Mouse (Mus musculus) hindbrain, embryonic 11.5 days (tissue): ENCODE data around the gene Abl2. TPM values are rescaled to one million over a fixed set of nuclear protein-coding genes. Genes with fewer than 3 reads are reported as not detected.
A peak's percentile ranks its signal among the peaks of the same experiment; 100 is the strongest.

Experiments used
- ATAC-seq: fragments of 200-750 bp; cut with Nextera tagmentation; 2 replicates; pipeline ENCODE4 v1.8.0; 2017; ENCODE audit warnings: mild to moderate bottlenecking, moderate TSS enrichment, moderate library complexity; ENCODE audit not compliant: low FRiP score
- DNase-seq: peaks from one replicate; pipeline ENCODE4 v3.0.0-alpha.2; 2015; ENCODE audit warnings: low spot score
- H3K27ac ChIP-seq: fragments of 300-500 bp; sonication (generic); 2 replicates; pipeline ENCODE4 v1.5.1; 2014; ENCODE audit warnings: mild to moderate bottlenecking, low read depth, low read length
- H3K27me3 ChIP-seq: fragments of 300-500 bp; sonication (generic); 2 replicates; pipeline ENCODE4 v1.6.1; 2014; ENCODE audit warnings: mild to moderate bottlenecking, low read length, moderate library complexity, mixed read lengths; ENCODE audit not compliant: control insufficient read depth, insufficient read depth
- H3K36me3 ChIP-seq: fragments of 300-500 bp; sonication (generic); 2 replicates; pipeline ENCODE4 v1.6.1; 2014; ENCODE audit warnings: mild to moderate bottlenecking, low read length, moderate library complexity, mixed read lengths; ENCODE audit not compliant: control insufficient read depth, insufficient read depth
- H3K4me1 ChIP-seq: fragments of 300-500 bp; sonication (generic); replicated peaks from 2 replicates; pipeline ENCODE4 v1.6.1; 2014; ENCODE audit warnings: low read length, mixed read lengths; ENCODE audit not compliant: control insufficient read depth, insufficient read depth
- H3K4me2 ChIP-seq: fragments of 300-500 bp; sonication (generic); replicated peaks from 2 replicates; pipeline ENCODE4 v1.6.1; 2014; ENCODE audit warnings: mild to moderate bottlenecking, low read depth, low read length
- H3K4me3 ChIP-seq: fragments of 300-500 bp; sonication (generic); 2 replicates; pipeline ENCODE4 v1.5.1; 2014; ENCODE audit warnings: low read depth, low read length
- H3K9ac ChIP-seq: fragments of 300-500 bp; sonication (generic); 2 replicates; pipeline ENCODE4 v1.6.1; 2014; ENCODE audit warnings: low read depth, low read length
- H3K9me3 ChIP-seq: fragments of 300-500 bp; sonication (generic); 2 replicates; pipeline ENCODE4 v1.6.1; 2016; ENCODE audit warnings: low read length; ENCODE audit not compliant: control insufficient read depth
- WGBS: fragments of 180-500 bp; shearing (Covaris S2); extraction: QIAGEN DNeasy Blood & Tissue Kit; methylation state at CpG from one replicate; pipeline ENCODE4 v1.1.7; 2014; 5-methylcytosine and 5-hydroxymethylcytosine counted together
- polyA plus RNA-seq: library from polyadenylated mRNA; unstranded; fragments of >200 nt; fragmentation: Nextera tagmentation; extraction: Ambion mirVana; gene quantifications from 2 replicates; pipeline ENCODE4 v1.2.1, GENCODE M21; 2014

Gene Abl2
- polyA plus RNA-seq, 1 experiment from 2014 or later = 8.0 TPM

DNA sequence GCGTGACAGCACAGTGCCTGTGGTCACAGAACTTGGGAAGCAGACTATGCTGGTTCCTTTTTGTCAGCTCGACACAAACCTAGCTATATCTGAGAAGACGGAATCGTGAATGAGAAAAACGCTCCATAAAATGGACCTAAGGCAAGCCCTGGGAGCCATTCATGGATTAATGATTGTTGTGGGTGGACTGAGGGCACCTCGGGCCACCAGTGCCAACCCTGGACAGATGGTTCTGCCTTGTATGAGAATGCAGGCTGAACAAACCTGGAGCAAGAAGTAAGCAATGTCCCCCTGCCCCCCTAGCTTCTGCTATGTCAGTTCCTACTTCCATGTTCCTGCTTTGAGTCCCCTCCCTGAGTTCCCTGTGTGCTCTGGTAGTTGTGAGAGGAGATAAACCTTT lies 20.9 kb upstream of the Abl2 start:
- no peaks in the 10 kb centered on the region for H3K27me3 ChIP-seq
- H3K9me3 ChIP-seq = no peaks in the 10 kb centered on the region
- no peaks in the 10 kb centered on the region for H3K4me1 ChIP-seq
- no peak overlapping the region for H3K4me2 ChIP-seq
- DNase-seq (no peak), ATAC-seq (no peak)
- no peaks in the 10 kb centered on the region for H3K36me3 ChIP-seq
- no peak overlapping the region for H3K4me3 ChIP-seq
- H3K27ac ChIP-seq = no peak overlapping the region
- 88% methylated on average over 6 of the region's 6 CpGs for WGBS
- no peak overlapping the region for H3K9ac ChIP-seq

DNA sequence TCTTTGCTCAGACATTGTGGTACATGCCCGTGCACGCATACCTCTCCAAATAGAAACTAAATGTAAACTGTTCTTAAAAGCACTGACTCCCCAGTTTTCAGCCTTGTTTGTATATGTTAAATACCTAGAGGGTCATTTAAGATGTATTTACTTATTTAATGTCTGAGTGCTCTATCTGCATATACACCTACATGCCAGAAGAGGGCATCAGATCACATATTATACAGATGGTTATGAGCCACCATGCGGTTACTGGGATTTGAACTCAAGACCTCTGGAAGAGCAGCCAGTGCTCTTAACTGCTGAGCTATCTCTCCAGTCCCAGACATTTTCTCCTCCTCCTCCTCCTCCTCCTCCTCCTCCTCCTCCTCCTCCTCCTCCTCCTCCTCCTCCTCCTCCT lies 20.2 kb upstream of the Abl2 start:
- no peaks in the 10 kb centered on the region for H3K36me3 ChIP-seq
- 84% methylated on average over 3 of the region's 3 CpGs for WGBS
- no peak overlapping the region for H3K4me2 ChIP-seq
- ATAC-seq (no peak), DNase-seq (no peak)
- H3K4me3 ChIP-seq = no peak overlapping the region
- no peaks in the 10 kb centered on the region for H3K4me1 ChIP-seq
- no peaks in the 10 kb centered on the region for H3K27me3 ChIP-seq
- H3K27ac ChIP-seq = no peak overlapping the region
- H3K9me3 ChIP-seq = no peaks in the 10 kb centered on the region
- H3K9ac ChIP-seq = no peak overlapping the region

DNA sequence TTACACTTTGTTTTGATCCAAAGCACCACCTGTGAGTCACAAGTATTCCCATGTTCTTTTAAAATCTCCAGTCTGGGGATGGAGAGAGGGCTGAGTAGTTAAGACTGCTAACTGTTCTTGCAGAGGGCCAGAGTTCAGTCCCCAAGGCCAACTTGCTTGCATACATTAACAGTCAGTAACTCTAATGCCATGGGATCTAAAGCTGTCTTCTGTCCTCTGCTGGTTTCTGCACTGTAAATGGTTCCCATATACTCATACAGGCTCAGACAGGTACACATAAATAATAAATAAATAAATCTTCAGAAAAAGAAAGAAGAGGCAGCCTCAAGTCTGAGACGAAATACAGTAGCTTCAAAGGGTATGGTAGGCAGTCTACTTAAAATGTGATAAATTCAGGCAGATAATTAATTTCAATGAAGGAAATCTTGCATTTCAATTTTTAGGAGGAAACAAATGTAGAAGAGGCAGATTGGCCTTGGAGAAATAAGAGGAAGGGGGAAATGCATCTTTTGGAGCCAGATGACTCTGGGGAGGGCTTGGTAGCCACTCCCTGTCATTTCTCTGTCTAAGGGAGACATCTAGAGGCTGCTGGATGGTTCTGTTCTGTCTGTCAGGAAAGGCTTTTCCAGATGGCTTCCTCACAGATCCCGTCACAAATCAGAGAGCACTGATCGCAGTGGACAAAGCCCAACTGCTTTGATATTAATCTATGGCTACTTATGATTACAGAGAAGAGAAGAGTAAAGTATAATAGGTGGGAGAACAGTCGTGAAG lies 18.6 kb upstream of the Abl2 start:
- no peak overlapping the region for H3K9ac ChIP-seq
- no peak for ATAC-seq
- H3K27ac ChIP-seq = no peak overlapping the region
- no peaks in the 10 kb centered on the region for H3K4me1 ChIP-seq
- H3K27me3 ChIP-seq = no peaks in the 10 kb centered on the region
- H3K4me2 ChIP-seq = no peak overlapping the region
- no peaks in the 10 kb centered on the region for H3K36me3 ChIP-seq
- 51% methylated on average over 4 of the region's 4 CpGs for WGBS
- H3K9me3 ChIP-seq = no peaks in the 10 kb centered on the region
- H3K4me3 ChIP-seq = no peak overlapping the region
- peak; percentile 14 for DNase-seq

DNA sequence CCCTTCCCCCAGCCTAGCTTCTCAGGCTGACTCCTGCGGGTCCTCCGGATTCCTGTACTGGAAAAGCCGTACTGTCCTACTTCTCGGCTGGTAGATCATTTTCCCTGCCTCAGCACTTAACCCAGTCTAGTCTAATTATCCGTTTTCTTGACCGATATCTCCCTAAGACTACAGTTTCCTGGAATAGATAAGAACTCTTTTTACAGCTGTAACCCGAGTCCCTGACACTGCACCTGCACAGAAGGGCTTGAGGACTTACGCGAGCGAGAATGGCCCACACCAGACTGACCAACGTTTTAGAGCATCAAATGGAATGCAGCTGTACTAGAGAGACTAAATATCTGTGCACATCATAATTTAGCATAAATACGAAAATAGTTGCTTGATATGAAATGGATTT lies 14.6 kb upstream of the Abl2 start:
- ATAC-seq (no peak), DNase-seq (no peak)
- Histone ChIP-seq H3K4me3 (no peak overlapping the region), H3K27ac (no peak overlapping the region), H3K36me3 (no peaks in the 10 kb centered on the region), H3K4me2 (no peak overlapping the region), H3K9ac (no peak overlapping the region), H3K4me1 (no peaks in the 10 kb centered on the region), H3K27me3 (no peaks in the 10 kb centered on the region), H3K9me3 (no peaks in the 10 kb centered on the region)
- 44% methylated on average over 12 of the region's 12 CpGs for WGBS

DNA sequence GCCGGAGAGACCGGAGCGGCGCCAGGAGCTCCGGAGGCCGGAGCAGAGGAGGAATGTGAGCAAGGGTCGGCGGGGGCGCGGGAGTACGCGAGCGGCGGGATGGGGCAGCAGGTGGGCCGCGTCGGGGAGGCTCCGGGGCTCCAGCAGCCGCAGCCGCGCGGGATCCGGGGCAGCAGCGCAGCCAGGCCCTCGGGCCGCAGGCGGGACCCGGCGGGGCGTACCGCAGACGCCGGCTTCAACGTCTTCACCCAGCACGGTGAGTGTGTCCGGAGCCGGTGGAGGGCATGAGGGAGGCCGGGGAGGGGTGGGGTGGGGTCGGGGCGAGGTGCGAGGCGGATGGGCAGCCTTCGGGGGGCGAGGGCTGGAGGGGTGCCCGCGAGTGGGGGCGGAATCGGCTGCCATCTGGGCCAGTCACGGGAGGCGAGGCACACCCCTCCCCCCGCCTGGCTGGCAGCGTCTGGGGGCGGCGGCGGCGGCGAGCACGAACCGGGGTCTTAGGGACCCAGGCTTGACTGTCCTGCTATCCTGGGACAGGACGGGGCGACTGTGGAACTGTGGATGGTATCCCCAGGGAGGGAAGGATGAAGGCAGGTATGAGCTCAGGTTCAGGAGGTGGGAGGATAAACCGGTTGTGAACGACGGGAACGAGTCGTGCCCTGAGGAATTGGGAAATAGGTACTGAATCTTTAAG lies 509 bp downstream of the Abl2 start:
- H3K4me3 ChIP-seq = peak overlapping the region; percentile 98
- ATAC-seq (peak; percentile 76), DNase-seq (peak; percentile 72)
- no peaks in the 10 kb centered on the region for H3K9me3 ChIP-seq
- no peaks in the 10 kb centered on the region for H3K27me3 ChIP-seq
- peak overlapping the region; percentile 98 for H3K9ac ChIP-seq
- under 1% methylated on average over 25 of the region's 66 CpGs for WGBS
- H3K36me3 ChIP-seq = no peaks in the 10 kb centered on the region
- peak overlapping the region; percentile 95 for H3K27ac ChIP-seq
- H3K4me2 ChIP-seq = peak overlapping the region; percentile 36
- H3K4me1 ChIP-seq = no peaks in the 10 kb centered on the region

DNA sequence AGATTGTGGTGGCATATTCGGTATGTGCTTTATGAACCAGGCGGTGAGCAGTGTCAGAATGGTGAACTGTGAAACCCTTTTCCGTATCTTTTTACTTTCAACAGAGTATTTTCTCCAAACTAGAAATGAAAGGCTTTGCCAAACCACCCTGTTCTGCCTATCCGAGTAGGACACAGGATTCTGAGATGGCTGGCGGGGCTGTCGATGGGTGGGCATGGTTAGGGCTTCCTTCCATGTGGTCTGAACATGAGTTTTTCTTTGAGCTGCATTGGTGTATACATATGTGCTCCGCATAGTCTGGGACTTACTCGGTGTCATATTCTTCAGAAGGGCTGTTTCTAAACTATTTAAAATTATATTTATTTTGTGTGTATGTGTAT lies 1.0 kb downstream of the Abl2 start:
- WGBS = 20% methylated on average over 8 of the region's 8 CpGs
- ATAC-seq = 0 out of 2 replicates have a peak, but pooled peaks have one; percentile 23

DNA sequence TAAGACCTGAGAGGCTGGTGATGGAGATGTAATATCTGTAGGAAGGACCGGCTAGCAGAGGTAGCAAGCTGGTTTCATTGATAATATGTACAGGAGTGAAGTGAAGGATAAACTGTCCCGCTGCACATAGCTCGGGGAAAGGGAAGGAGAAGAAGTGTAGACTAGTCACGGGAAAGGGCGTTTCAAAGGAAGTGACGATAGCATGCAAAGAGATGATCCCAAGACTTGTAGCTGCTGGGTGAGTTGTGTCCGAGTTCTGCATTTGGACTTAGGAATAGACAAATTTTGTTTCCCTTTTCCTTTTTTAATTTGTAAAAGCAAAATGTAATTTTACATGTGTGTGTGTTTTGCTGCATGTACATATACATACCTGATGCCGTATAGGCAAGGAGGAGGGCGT lies 1.9 kb downstream of the Abl2 start:
- no peak overlapping the region for H3K9ac ChIP-seq
- no peak for DNase-seq
- no peak for ATAC-seq
- H3K9me3 ChIP-seq = no peaks in the 10 kb centered on the region
- H3K27me3 ChIP-seq = no peaks in the 10 kb centered on the region
- no peaks in the 10 kb centered on the region for H3K36me3 ChIP-seq
- H3K4me1 ChIP-seq = no peaks in the 10 kb centered on the region
- WGBS = 92% methylated on average over 9 of the region's 9 CpGs
- H3K4me2 ChIP-seq = no peak overlapping the region
- H3K27ac ChIP-seq = no peak overlapping the region
- no peak overlapping the region for H3K4me3 ChIP-seq

More for the DNA sequence above, 1.0 kb downstream of the Abl2 start:
- Histone ChIP-seq H3K27ac (no peak overlapping the region; the same call in 1 of the 2 replicates), H3K27me3 (no peaks in the 10 kb centered on the region), H3K9me3 (no peaks in the 10 kb centered on the region), H3K4me3 (peak overlapping the region; percentile 98), H3K9ac (peak overlapping the region; percentile 98), H3K4me2 (peak overlapping the region; percentile 36), H3K36me3 (no peaks in the 10 kb centered on the region), H3K4me1 (no peaks in the 10 kb centered on the region)
- DNase-seq = no peak

DNA sequence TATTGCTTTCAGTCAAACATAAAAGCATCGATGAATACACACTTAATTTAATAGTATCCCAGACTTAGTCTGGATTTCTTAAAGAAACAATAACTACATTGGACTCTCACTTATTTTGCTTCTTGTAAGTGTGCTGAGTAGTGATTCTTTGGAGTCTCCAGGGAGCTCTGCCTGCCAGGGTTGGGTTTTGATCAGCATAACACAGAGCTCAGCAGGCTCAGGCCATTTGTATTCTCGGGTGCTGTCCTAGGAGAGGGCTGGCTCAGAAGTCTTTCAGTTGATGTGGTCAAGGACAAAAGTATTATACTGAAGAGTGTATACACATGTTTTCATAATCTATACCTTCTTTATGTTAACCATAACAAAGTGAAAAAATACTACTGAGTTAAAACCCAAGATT lies 6.7 kb downstream of the Abl2 start:
- ATAC-seq (no peak), DNase-seq (no peak)
- no peaks in the 10 kb centered on the region for H3K9me3 ChIP-seq
- no peak overlapping the region for H3K27ac ChIP-seq
- no peak overlapping the region for H3K9ac ChIP-seq
- WGBS = 60% methylated on average over 2 of the region's 2 CpGs
- H3K36me3 ChIP-seq = no peaks in the 10 kb centered on the region
- no peak overlapping the region for H3K4me2 ChIP-seq
- no peaks in the 10 kb centered on the region for H3K4me1 ChIP-seq
- no peak overlapping the region for H3K4me3 ChIP-seq
- no peaks in the 10 kb centered on the region for H3K27me3 ChIP-seq

DNA sequence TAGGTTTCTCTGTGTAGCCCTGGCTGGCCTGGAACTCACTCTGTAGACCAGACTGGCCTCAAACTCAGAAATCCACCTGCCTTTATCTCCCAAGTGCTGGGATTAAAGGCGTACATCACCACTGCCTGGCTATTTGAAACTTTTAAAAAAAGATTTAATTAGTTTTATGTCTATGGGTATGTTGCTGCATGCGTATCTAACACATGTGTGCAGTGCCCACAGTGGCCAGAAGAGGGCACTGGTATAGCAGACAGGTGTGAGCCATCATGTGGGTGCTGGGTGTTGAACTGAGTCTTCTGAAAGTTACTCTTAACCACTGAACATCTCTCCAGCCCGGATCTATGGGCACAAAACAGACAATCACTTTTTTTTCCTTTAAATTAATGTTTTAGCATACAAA lies 7.5 kb downstream of the Abl2 start:
- H3K4me1 ChIP-seq = no peaks in the 10 kb centered on the region
- H3K9me3 ChIP-seq = no peaks in the 10 kb centered on the region
- no peaks in the 10 kb centered on the region for H3K27me3 ChIP-seq
- DNase-seq (peak; percentile 25), ATAC-seq (no peak)
- no peaks in the 10 kb centered on the region for H3K36me3 ChIP-seq
- 98% methylated on average over 3 of the region's 3 CpGs for WGBS
- no peak overlapping the region for H3K4me3 ChIP-seq
- H3K9ac ChIP-seq = no peak overlapping the region
- H3K4me2 ChIP-seq = no peak overlapping the region
- H3K27ac ChIP-seq = no peak overlapping the region
